Mouse (Mus musculus) myocyte (in vitro differentiated cells): ENCODE data around the gene Bcl2. TPM values are rescaled to one million over a fixed set of nuclear protein-coding genes. Genes with fewer than 3 reads are reported as not detected.

ENCODE experiments used
- H3K27me3 ChIP-seq: one replicate; pipeline ENCODE4 v1.6.1; 2011; ENCODE audit not compliant: control insufficient read depth, insufficient read depth, insufficient read length
- H3K36me3 ChIP-seq: one replicate; pipeline ENCODE4 v1.6.1; 2011; ENCODE audit not compliant: control insufficient read depth, insufficient read depth
- H3K4me2 ChIP-seq: one replicate; pipeline ENCODE4 v1.6.1; 2011; ENCODE audit warnings: low read depth, control low read depth
- H3K4me3 ChIP-seq: one replicate; pipeline ENCODE4 v1.5.1; 2011; ENCODE audit warnings: mild to moderate bottlenecking, control low read depth, moderate library complexity
- H3K79me2 ChIP-seq: one replicate; pipeline ENCODE4 v1.6.1; 2011; ENCODE audit not compliant: control insufficient read depth, insufficient read depth
- H3ac ChIP-seq: one replicate; pipeline ENCODE4 v1.6.1; 2011; ENCODE audit not compliant: control insufficient read depth, insufficient read length
- CEBPB ChIP-seq: IDR thresholded peaks from 2 replicates; pipeline ENCODE4 v1.6.1; 2011; ENCODE audit warnings: mild to moderate bottlenecking, moderate library complexity; ENCODE audit not compliant: poor library complexity, insufficient read depth, severe bottlenecking
- E2F4 ChIP-seq: IDR thresholded peaks from one replicate; pipeline ENCODE4 v1.6.1; 2011; ENCODE audit warnings: mild to moderate bottlenecking, control low read depth, moderate library complexity; ENCODE audit not compliant: insufficient read depth
- MAX ChIP-seq: IDR thresholded peaks from one replicate; pipeline ENCODE4 v1.6.1; 2011; ENCODE audit warnings: low read depth, mild to moderate bottlenecking, control low read depth
- MYOD1 ChIP-seq, 3 experiments: IDR thresholded peaks; one replicate each; pipeline ENCODE4 v1.6.1; 2011; ENCODE audit warnings: control low read depth in 2 of 3, low read depth in 2 of 3, mild to moderate bottlenecking in 2 of 3, moderate library complexity in 1 of 3; ENCODE audit not compliant: insufficient read length in 2 of 3, control insufficient read depth in 1 of 3
- MYOG ChIP-seq, 3 experiments: IDR thresholded peaks; one replicate each; pipeline ENCODE4 v1.6.1; 2011; ENCODE audit warnings: control low read depth in 2 of 3, low read depth in 2 of 3, mild to moderate bottlenecking in 2 of 3; ENCODE audit not compliant: insufficient read length in 2 of 3, control insufficient read depth in 1 of 3, insufficient read depth in 1 of 3
- POLR2A ChIP-seq: IDR thresholded peaks from one replicate; pipeline ENCODE4 v1.6.1; 2011; ENCODE audit warnings: low read depth, mild to moderate bottlenecking, control low read depth, moderate library complexity; ENCODE audit not compliant: insufficient read length
- POLR2AphosphoS2 ChIP-seq: IDR thresholded peaks from one replicate; pipeline ENCODE4 v1.6.1; 2011; ENCODE audit warnings: low read depth, control low read depth; ENCODE audit not compliant: insufficient read length
- REST ChIP-seq: IDR thresholded peaks from one replicate; pipeline ENCODE4 v1.6.1; 2011; ENCODE audit warnings: mild to moderate bottlenecking, control low read depth, moderate library complexity; ENCODE audit not compliant: insufficient read depth, insufficient read length
- SRF ChIP-seq: IDR thresholded peaks from one replicate; pipeline ENCODE4 v1.6.1; 2011; ENCODE audit warnings: low read depth; ENCODE audit not compliant: control insufficient read depth, insufficient read length
- TCF12 ChIP-seq: IDR thresholded peaks from one replicate; pipeline ENCODE4 v1.6.1; 2011; ENCODE audit warnings: mild to moderate bottlenecking, control low read depth; ENCODE audit not compliant: poor library complexity, insufficient read depth, severe bottlenecking
- TCF3 ChIP-seq: IDR thresholded peaks from one replicate; pipeline ENCODE4 v1.6.1; 2011; ENCODE audit warnings: low read depth, control low read depth; ENCODE audit not compliant: insufficient read length
- USF1 ChIP-seq: IDR thresholded peaks from one replicate; pipeline ENCODE4 v1.6.1; 2011; ENCODE audit warnings: low read depth, mild to moderate bottlenecking, control low read depth, moderate library complexity
- polyA plus RNA-seq: library from polyadenylated mRNA; unstranded; fragments of >200 nt; fragmentation: generic; extraction: Trizol; gene quantifications from one replicate; pipeline ENCODE4 v1.2.1, GENCODE M21; 2012; ENCODE audit warnings: missing spikeins

The Bcl2 gene
- polyA plus RNA-seq, 1 experiment: 1.9 TPM

GRCm38 (mm10) chr1:106637705-106638104 lies 76.4 kb downstream of the Bcl2 start:
- TF ChIP-seq USF1 (no peak), TCF12 (no peak), SRF (no peak), MYOD1 (IDR thresholded peaks at IDR 0.05; ENCODE audit: control insufficient read depth in 1 of 3, insufficient read length in 2 of 3, low read depth in 2 of 3) (no peak), REST (no peak), TCF3 (no peak), MAX (no peak), POLR2AphosphoS2 (no peak), E2F4 (no peak), MYOG (IDR thresholded peaks at IDR 0.05; ENCODE audit: control insufficient read depth in 1 of 3, insufficient read depth in 1 of 3, insufficient read length in 2 of 3, low read depth in 2 of 3) (no peak), CEBPB (no peak), POLR2A (no peak)
- Histone ChIP-seq H3ac (no peak overlapping the region), H3K36me3 (no peaks in the 10 kb centered on the region), H3K27me3 (no peaks in the 10 kb centered on the region), H3K79me2 (no peaks in the 10 kb centered on the region), H3K4me3 (no peak overlapping the region), H3K4me2 (no peak overlapping the region)

DNA sequence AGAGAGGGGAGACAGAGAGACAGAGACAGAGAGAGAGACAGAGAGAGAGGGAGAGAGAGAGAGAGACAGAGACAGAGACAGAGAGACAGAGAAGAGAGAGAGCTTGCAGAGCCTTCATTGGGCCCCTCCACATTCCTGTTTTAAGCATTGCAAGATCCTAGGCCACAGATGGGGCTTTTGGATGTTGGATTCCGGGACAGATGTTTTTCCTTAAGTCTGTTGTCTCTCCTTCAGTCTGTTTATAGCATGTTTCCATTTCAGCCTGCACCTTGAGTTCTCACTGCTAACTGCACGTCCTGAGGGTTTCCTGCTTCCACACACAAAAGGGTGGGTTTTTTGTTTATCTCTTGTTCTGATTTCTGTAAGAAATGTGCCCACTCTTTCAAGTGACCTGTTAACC lies 77.4 kb downstream of the Bcl2 start:
- TF ChIP-seq MYOD1 (IDR thresholded peaks at IDR 0.05; ENCODE audit: control insufficient read depth in 1 of 3, insufficient read length in 2 of 3, low read depth in 2 of 3) (no peak), E2F4 (no peak), MYOG (IDR thresholded peaks at IDR 0.05; ENCODE audit: control insufficient read depth in 1 of 3, insufficient read depth in 1 of 3, insufficient read length in 2 of 3, low read depth in 2 of 3) (no peak), REST (no peak), USF1 (no peak)
- no peak overlapping the region for H3ac ChIP-seq
- H3K36me3 ChIP-seq: no peaks in the 10 kb centered on the region
- no peaks in the 10 kb centered on the region for H3K27me3 ChIP-seq
- no peak overlapping the region for H3K4me3 ChIP-seq
- H3K4me2 ChIP-seq: no peak overlapping the region
- H3K79me2 ChIP-seq: no peaks in the 10 kb centered on the region

GRCm38 (mm10) chr1:106633207-106633606 lies 80.9 kb downstream of the Bcl2 start:
- no peak overlapping the region for H3ac ChIP-seq
- H3K27me3 ChIP-seq: no peaks in the 10 kb centered on the region
- no peak overlapping the region for H3K4me2 ChIP-seq
- no peak overlapping the region for H3K4me3 ChIP-seq
- TF ChIP-seq MYOD1 (IDR thresholded peaks at IDR 0.05; ENCODE audit: control insufficient read depth in 1 of 3, insufficient read length in 2 of 3, low read depth in 2 of 3) (peak in 1 of 3 experiments; percentile 28), CEBPB (no peak), MYOG (IDR thresholded peaks at IDR 0.05; ENCODE audit: control insufficient read depth in 1 of 3, insufficient read depth in 1 of 3, insufficient read length in 2 of 3, low read depth in 2 of 3) (no peak), POLR2AphosphoS2 (no peak), SRF (no peak), TCF12 (no peak), POLR2A (no peak), E2F4 (no peak), TCF3 (no peak)
- H3K36me3 ChIP-seq: no peaks in the 10 kb centered on the region
- H3K79me2 ChIP-seq: no peaks in the 10 kb centered on the region

GRCm38 (mm10) chr1:106631869-106632463 lies 82.1 kb downstream of the Bcl2 start:
- H3ac ChIP-seq: no peak overlapping the region
- no peak for TF ChIP-seq REST
- TF ChIP-seq MYOD1 (IDR thresholded peaks at IDR 0.05; ENCODE audit: control insufficient read depth in 1 of 3, insufficient read length in 2 of 3, low read depth in 2 of 3): no peak
- TF ChIP-seq SRF: no peak
- TF ChIP-seq POLR2A: no peak
- TF ChIP-seq TCF12: no peak
- no peak for TF ChIP-seq CEBPB
- TF ChIP-seq MYOG (IDR thresholded peaks at IDR 0.05; ENCODE audit: control insufficient read depth in 1 of 3, insufficient read depth in 1 of 3, insufficient read length in 2 of 3, low read depth in 2 of 3): no peak
- TF ChIP-seq USF1: no peak
- TF ChIP-seq POLR2AphosphoS2: no peak
- TF ChIP-seq MAX: no peak
- TF ChIP-seq TCF3: no peak
- TF ChIP-seq E2F4: no peak
- no peak overlapping the region for H3K4me3 ChIP-seq
- H3K36me3 ChIP-seq: no peaks in the 10 kb centered on the region
- no peaks in the 10 kb centered on the region for H3K79me2 ChIP-seq
- H3K4me2 ChIP-seq: no peak overlapping the region
- no peaks in the 10 kb centered on the region for H3K27me3 ChIP-seq

DNA sequence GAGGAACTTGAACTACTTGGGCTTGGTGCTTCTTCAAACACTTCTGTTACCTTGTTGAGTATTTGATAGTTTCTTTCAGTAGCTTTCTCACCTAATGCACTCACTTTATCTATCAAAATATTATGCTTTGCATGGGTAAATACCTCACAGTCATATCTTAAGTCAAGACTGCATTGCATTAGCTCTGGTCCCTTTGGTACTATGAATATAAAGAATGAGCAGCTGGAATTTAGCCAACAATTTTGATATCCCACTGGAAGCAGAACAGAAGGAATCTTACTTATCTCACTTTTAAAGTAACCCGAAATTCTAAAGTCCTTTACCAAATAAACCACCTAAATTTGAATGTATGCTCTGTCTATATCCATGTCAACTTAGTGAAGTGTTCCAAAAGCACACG lies 83.1 kb downstream of the Bcl2 start:
- H3K36me3 ChIP-seq: no peaks in the 10 kb centered on the region
- H3K4me2 ChIP-seq: peak overlapping the region; percentile 75
- no peaks in the 10 kb centered on the region for H3K27me3 ChIP-seq
- H3ac ChIP-seq: no peak overlapping the region
- TF ChIP-seq TCF3 (no peak), POLR2AphosphoS2 (no peak), MAX (no peak), MYOD1 (IDR thresholded peaks at IDR 0.05; ENCODE audit: control insufficient read depth in 1 of 3, insufficient read length in 2 of 3, low read depth in 2 of 3) (no peak), E2F4 (no peak), USF1 (no peak), SRF (no peak), POLR2A (no peak), TCF12 (no peak), REST (no peak), MYOG (IDR thresholded peaks at IDR 0.05; ENCODE audit: control insufficient read depth in 1 of 3, insufficient read depth in 1 of 3, insufficient read length in 2 of 3, low read depth in 2 of 3) (no peak), CEBPB (no peak)
- H3K4me3 ChIP-seq: no peak overlapping the region
- no peaks in the 10 kb centered on the region for H3K79me2 ChIP-seq
